Mouse (Mus musculus) cerebellum, adult 2 months (tissue): Measurements from ENCODE around the gene Itfg1. TPM values are rescaled to one million over a fixed set of nuclear protein-coding genes. Genes with fewer than 3 reads are reported as not detected.
"Not testable (repeated sequence)": the region's sequence is repeated elsewhere in the genome, so short reads cannot be mapped to it uniquely, and the experiment has no call there.

Source experiments
- DNase-seq, 2 experiments: peaks; one replicate each; pipeline ENCODE4 v3.0.0; 2021
- H3K27ac ChIP-seq: fragments of 200-500 bp; 2 replicates; pipeline ENCODE4 v1.5.1; 2012; ENCODE audit warnings: low read length, control low read depth, inconsistent platforms; ENCODE audit not compliant: insufficient read depth
- H3K27me3 ChIP-seq: fragments of 200-500 bp; 2 replicates; pipeline ENCODE4 v1.6.1; 2012; ENCODE audit warnings: inconsistent platforms, mild to moderate bottlenecking, low read length, moderate library complexity; ENCODE audit not compliant: control insufficient read depth, insufficient read depth
- H3K4me1 ChIP-seq: fragments of 200-500 bp; 2 replicates; pipeline ENCODE4 v1.6.1; 2011; ENCODE audit warnings: low read length; ENCODE audit not compliant: control insufficient read depth, insufficient read depth
- H3K4me3 ChIP-seq: fragments of 200-500 bp; replicated peaks from 2 replicates; pipeline ENCODE3; 2011; ENCODE audit warnings: mild to moderate bottlenecking, low read depth, low read length, control low read depth; ENCODE audit not compliant: insufficient read depth
- CTCF ChIP-seq: fragments of 200-500 bp; IDR thresholded peaks from 2 replicates; pipeline ENCODE4 v1.5.1; 2011; ENCODE audit warnings: low read depth, mild to moderate bottlenecking, control low read depth, low read length, moderate library complexity, borderline replicate concordance; ENCODE audit not compliant: insufficient read depth
- POLR2A ChIP-seq: fragments of 200-500 bp; IDR thresholded peaks from 2 replicates; pipeline ENCODE4 v1.6.1; 2011; ENCODE audit warnings: low read length, control low read depth, borderline replicate concordance; ENCODE audit not compliant: insufficient read depth
- WGBS: fragments of 180-500 bp; shearing (Covaris S2); methylation state at CpG from one replicate; pipeline ENCODE4 v1.1.7; 2018; 5-methylcytosine and 5-hydroxymethylcytosine counted together
- polyA plus RNA-seq: library from polyadenylated mRNA; depleted of rRNA; stranded (reverse); fragments of >200 nt; gene quantifications from 2 replicates; pipeline ENCODE4 v1.2.3, GENCODE M21; 2012

Itfg1 gene
- polyA plus RNA-seq, 1 experiment = 85.1 TPM

- no peak for TF ChIP-seq CTCF
- no peak for TF ChIP-seq POLR2A
- Histone ChIP-seq H3K27ac (no peak overlapping the region), H3K4me3 (no peak overlapping the region), H3K4me1 (no peaks in the 10 kb centered on the region), H3K27me3 (no peaks in the 10 kb centered on the region)
- 88% methylated on average over 19 of the region's 19 CpGs for WGBS
- no peak for DNase-seq
These were observed 13.8 kb upstream of the Itfg1 start for GRCm38 (mm10) chr8:85854220-85855123.

- no peak overlapping the region for H3K27ac ChIP-seq
- H3K4me3 ChIP-seq = no peak overlapping the region
- H3K4me1 ChIP-seq = no peaks in the 10 kb centered on the region
- no peak for DNase-seq
- no peak for TF ChIP-seq CTCF
- no peaks in the 10 kb centered on the region for H3K27me3 ChIP-seq
These were observed 5.2 kb upstream of the Itfg1 start for GRCm38 (mm10) chr8:85845887-85846286.

- TF ChIP-seq POLR2A (no peak), CTCF (no peak)
- Histone ChIP-seq H3K4me3 (peak overlapping the region; percentile 80), H3K27ac (no peak overlapping the region), H3K27me3 (no peaks in the 10 kb centered on the region), H3K4me1 (no peaks in the 10 kb centered on the region; the same call in 1 of the 2 replicates)
- DNase-seq = no peak
- WGBS = 2% methylated on average over 4 of the region's 4 CpGs
These were observed 721 bp upstream of the Itfg1 start for GRCm38 (mm10) chr8:85841489-85841795.

DNA sequence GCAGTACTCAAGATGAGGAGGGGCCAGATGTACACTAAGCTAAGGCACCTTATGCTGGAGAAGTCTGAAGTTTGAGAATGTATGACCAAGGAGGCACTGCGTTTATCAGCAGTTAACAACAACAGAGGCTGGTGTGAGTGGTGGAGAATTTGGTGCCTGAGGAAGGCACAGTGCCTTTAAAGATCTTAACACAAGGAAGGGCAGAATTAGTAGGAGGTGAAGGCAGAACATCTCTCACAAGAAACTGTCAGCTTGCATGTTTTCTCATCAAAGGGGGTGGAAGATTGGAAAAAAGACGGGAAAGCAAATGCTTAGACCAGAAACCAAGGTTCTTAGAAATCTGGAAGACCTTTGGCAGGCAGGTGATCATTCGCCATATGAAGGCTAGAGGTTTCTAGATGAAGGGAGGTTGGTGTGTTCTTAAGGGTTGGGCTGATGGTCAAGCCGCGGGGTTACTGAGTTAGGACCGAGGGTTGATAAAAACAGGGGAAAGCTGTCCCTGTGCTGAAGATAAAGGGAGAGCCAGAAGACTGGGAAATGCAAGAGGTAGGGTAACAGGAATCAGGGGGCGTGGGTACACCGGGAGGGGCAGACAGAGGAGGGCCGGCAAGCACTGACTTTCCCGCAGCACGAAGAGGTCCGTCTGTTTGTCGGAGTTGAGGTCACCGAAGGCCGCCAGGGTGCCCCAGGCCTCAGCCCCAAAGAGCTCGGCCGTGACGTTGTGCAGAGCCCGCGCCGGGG, 635 bp downstream of the Itfg1 start:
- under 1% methylated on average over 21 of the region's 21 CpGs for WGBS
- peak overlapping the region; percentile 94 for H3K27ac ChIP-seq
- H3K27me3 ChIP-seq = no peaks in the 10 kb centered on the region
- H3K4me1 ChIP-seq = no peaks in the 10 kb centered on the region; the same call in 1 of the 2 replicates
- TF ChIP-seq CTCF = no peak
- TF ChIP-seq POLR2A = no peak
- H3K4me3 ChIP-seq = peak overlapping the region; percentile 80
- no peak for DNase-seq

DNA sequence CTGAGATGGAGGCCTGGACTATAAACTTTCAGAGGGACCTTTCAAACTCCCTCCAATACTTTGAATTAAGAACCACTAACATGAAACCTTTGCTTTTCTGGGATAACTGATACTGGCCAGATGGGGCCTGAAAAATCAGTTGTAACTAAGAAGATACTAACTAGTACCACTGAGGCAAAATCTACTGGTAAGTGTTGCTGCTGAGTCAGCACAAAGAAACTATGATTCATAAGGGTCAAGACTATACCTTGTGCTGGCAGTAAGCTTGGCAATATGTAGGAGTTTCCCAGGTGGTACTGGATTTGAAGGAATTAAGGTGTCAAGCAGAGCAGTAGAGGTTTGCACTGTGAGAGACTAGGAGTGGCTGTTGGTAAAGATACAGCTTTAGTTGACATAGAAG, 27.1 kb downstream of the Itfg1 start:
- Histone ChIP-seq H3K4me3 (no peak overlapping the region), H3K27ac (no peak overlapping the region), H3K4me1 (no peaks in the 10 kb centered on the region), H3K27me3 (no peaks in the 10 kb centered on the region)
- DNase-seq = no peak
- TF ChIP-seq CTCF (no peak), POLR2A (no peak)

GRCm38 (mm10) chr8:85801408-85801807, 39.3 kb downstream of the Itfg1 start:
- no peaks in the 10 kb centered on the region for H3K27me3 ChIP-seq
- TF ChIP-seq POLR2A (no peak), CTCF (no peak)
- no peak overlapping the region for H3K27ac ChIP-seq
- H3K4me3 ChIP-seq = no peak overlapping the region
- DNase-seq = no peak
- WGBS = 94% methylated on average over 1 of the region's 1 CpGs
- no peaks in the 10 kb centered on the region for H3K4me1 ChIP-seq

DNA sequence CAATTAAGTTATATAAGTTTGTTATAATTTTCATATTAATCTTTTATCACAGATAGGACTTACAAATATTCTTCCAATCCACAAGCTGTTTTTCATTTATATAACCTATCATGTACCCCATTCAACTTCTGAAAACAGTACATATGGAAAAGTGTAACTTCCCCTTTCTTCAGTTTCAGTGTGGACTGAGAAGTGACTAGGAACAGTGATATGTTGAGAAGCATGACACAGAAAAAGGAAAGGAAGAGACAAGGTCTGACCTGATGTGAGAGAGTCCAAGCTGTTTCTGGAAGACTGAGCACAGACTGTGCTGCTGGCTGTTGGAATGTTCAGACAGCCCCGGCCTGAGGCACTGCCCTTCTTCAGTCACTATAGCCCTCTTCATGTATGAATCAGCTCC, 40.6 kb downstream of the Itfg1 start:
- 89% methylated on average over 1 of the region's 1 CpGs for WGBS
- no peaks in the 10 kb centered on the region for H3K27me3 ChIP-seq
- no peaks in the 10 kb centered on the region for H3K4me1 ChIP-seq
- no peak for TF ChIP-seq POLR2A
- TF ChIP-seq CTCF = no peak
- no peak overlapping the region for H3K27ac ChIP-seq
- no peak overlapping the region for H3K4me3 ChIP-seq
- no peak for DNase-seq

- not testable (repeated sequence) for DNase-seq, H3K27me3 ChIP-seq, H3K4me3 ChIP-seq, H3K4me1 ChIP-seq, H3K27ac ChIP-seq
- WGBS = 98% methylated on average over 1 of the region's 1 CpGs
These were observed 44.3 kb downstream of the Itfg1 start for GRCm38 (mm10) chr8:85796392-85796791.
